Mouse (Mus musculus): ENCODE measurements around the gene Shld2.

DNA sequence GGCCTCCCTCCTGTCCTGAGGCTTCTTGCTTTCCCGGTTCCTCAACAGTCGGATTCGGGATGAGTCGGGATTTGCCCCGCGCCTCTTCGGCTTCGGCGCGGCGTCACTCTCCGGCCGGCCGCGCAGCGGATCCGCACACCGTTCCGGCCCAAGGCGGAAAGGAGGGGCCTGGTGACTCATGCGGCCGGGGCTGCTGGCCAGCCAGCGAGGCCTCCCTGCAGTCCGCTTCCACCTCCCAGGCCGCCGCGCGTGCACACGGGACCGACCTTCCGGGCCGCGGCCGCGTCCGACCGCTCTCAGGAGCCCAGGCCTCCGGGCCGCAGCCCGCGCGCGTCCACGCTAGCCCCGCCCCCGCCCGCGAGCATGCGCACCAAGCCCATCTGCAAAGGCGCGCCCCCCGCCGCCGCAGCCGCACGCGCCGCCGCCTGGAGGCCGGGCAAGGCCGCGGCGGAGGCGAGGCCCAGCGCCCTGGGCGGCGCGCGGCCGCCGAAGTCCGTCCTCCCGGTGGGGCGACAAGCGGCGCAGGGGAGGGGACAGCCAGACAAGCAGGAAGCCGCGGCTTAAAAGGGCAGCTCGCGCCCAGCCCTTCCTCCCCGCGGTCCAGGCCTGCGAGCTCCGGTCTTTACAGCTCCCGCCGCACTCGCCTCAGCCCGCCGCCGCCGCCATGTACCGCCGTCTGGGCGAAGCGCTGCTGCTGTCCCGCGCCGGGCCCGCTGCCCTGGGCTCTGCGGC is at the start of gene Shld2, which contains the start of gene Glud1:
- no peak for TF ChIP-seq CTCF (conservative IDR thresholded peaks at IDR 0.05; ENCODE audit: low read length)
- TF ChIP-seq POU5F1 (IDR thresholded peaks at IDR 0.05; ENCODE audit: borderline replicate concordance, low read length): no peak
- TF ChIP-seq NANOG (IDR thresholded peaks at IDR 0.05; ENCODE audit: borderline replicate concordance, low read length): no peak
